Mouse (Mus musculus) MEL (cell line): Measurements from ENCODE around the gene Plekhg1. TPM values are rescaled to one million over a fixed set of nuclear protein-coding genes. Genes with fewer than 3 reads are reported as not detected.

Source experiments
- DNase-seq: peaks from one replicate; pipeline ENCODE4 v3.0.0; 2011; ENCODE audit warnings: low read depth, low spot score
- H3K27ac ChIP-seq: 2 replicates; pipeline ENCODE4 v1.5.1; 2012; ENCODE audit warnings: low read depth, mild to moderate bottlenecking, control low read depth, low read length, moderate library complexity; ENCODE audit not compliant: control insufficient read depth
- H3K27me3 ChIP-seq, 2 experiments: fragments of 150-350 bp in 1 of 2; sonication (generic) in 1 of 2; 2 replicates each; pipeline ENCODE4 v1.6.1; 2012; ENCODE audit warnings: low read length in 2 of 2, mild to moderate bottlenecking in 2 of 2, improper control_type of control experiment in 1 of 2, moderate library complexity in 1 of 2; ENCODE audit not compliant: insufficient read depth in 2 of 2, control insufficient read depth in 1 of 2
- H3K36me3 ChIP-seq, 2 experiments: 2 replicates each; pipeline ENCODE4 v1.6.1; 2012 to 2014; ENCODE audit warnings: low read length in 2 of 2, improper control_type of control experiment in 1 of 2, inconsistent platforms in 1 of 2, mild to moderate bottlenecking in 1 of 2; ENCODE audit not compliant: insufficient read depth in 2 of 2, control insufficient read depth in 1 of 2
- H3K4me1 ChIP-seq, 2 experiments: fragments of 150-350 bp in 1 of 2; sonication (generic) in 1 of 2; 2 replicates each; pipeline ENCODE4 v1.6.1; 2012; ENCODE audit warnings: low read length in 2 of 2, improper control_type of control experiment in 1 of 2, mild to moderate bottlenecking in 1 of 2; ENCODE audit not compliant: insufficient read depth in 2 of 2, control insufficient read depth in 1 of 2
- H3K4me3 ChIP-seq, 2 experiments: fragments of 150-350 bp in 1 of 2; sonication (generic) in 1 of 2; 2 replicates each; pipeline ENCODE4 v1.5.1; 2012; ENCODE audit warnings: low read depth in 2 of 2, low read length in 2 of 2, mild to moderate bottlenecking in 2 of 2, moderate library complexity in 2 of 2, control low read depth in 1 of 2, improper control_type of control experiment in 1 of 2; ENCODE audit not compliant: control insufficient read depth in 1 of 2, insufficient read depth in 1 of 2
- H3K79me2 ChIP-seq: 2 replicates; pipeline ENCODE4 v1.6.1; 2012; ENCODE audit warnings: mild to moderate bottlenecking, low read length, moderate library complexity; ENCODE audit not compliant: control insufficient read depth, poor library complexity, insufficient read depth
- H3K9ac ChIP-seq: 2 replicates; pipeline ENCODE4 v1.6.1; 2012; ENCODE audit warnings: low read depth, mild to moderate bottlenecking, control low read depth, low read length, moderate library complexity; ENCODE audit not compliant: control insufficient read depth, poor library complexity, severe bottlenecking
- H3K9me3 ChIP-seq: fragments of 150-350 bp; sonication (generic); replicated peaks from 2 replicates; pipeline ENCODE4 v1.6.1; 2012; ENCODE audit warnings: mild to moderate bottlenecking, low read length, improper control_type of control experiment, moderate library complexity; ENCODE audit not compliant: insufficient read depth
- CHD2 ChIP-seq: IDR thresholded peaks from 2 replicates; pipeline ENCODE4 v1.6.1; 2011; ENCODE audit warnings: low read length, improper control_type of control experiment
- E2F4 ChIP-seq: IDR thresholded peaks from 2 replicates; pipeline ENCODE4 v1.6.1; 2011; ENCODE audit warnings: low read depth, low read length, improper control_type of control experiment, borderline replicate concordance
- ELF1 ChIP-seq: IDR thresholded peaks from 2 replicates; pipeline ENCODE4 v1.6.1; 2014; ENCODE audit warnings: low read depth, mild to moderate bottlenecking, inconsistent platforms, low read length, improper control_type of control experiment, moderate library complexity
- EP300 ChIP-seq, 2 experiments: IDR thresholded peaks; 2 replicates each; pipeline ENCODE4 v1.6.1; 2011; ENCODE audit warnings: improper control_type of control experiment in 2 of 2, low read length in 2 of 2, low read depth in 1 of 2, mild to moderate bottlenecking in 1 of 2
- ETS1 ChIP-seq: IDR thresholded peaks from 2 replicates; pipeline ENCODE4 v1.6.1; 2012; ENCODE audit warnings: low read depth, mild to moderate bottlenecking, inconsistent platforms, low read length, improper control_type of control experiment, moderate library complexity
- GABPA ChIP-seq: IDR thresholded peaks from 2 replicates; pipeline ENCODE4 v1.6.1; 2012; ENCODE audit warnings: low read depth, mild to moderate bottlenecking, inconsistent platforms, low read length, improper control_type of control experiment, moderate library complexity
- HCFC1 ChIP-seq: IDR thresholded peaks from 2 replicates; pipeline ENCODE4 v1.6.1; 2012; ENCODE audit warnings: low read depth, mild to moderate bottlenecking, inconsistent platforms, low read length, improper control_type of control experiment, moderate library complexity
- KAT2A ChIP-seq: conservative IDR thresholded peaks from 2 replicates; pipeline ENCODE4 v1.6.1; 2012; ENCODE audit warnings: low read depth, low read length, improper control_type of control experiment, inconsistent platforms
- MAFK ChIP-seq: IDR thresholded peaks from 2 replicates; pipeline ENCODE4 v1.6.1; 2011; ENCODE audit warnings: low read depth, mild to moderate bottlenecking, low read length, improper control_type of control experiment, borderline replicate concordance
- MAZ ChIP-seq: IDR thresholded peaks from 2 replicates; pipeline ENCODE4 v1.6.1; 2012; ENCODE audit warnings: low read depth, mild to moderate bottlenecking, inconsistent platforms, low read length, improper control_type of control experiment
- MXI1 ChIP-seq: IDR thresholded peaks from 2 replicates; pipeline ENCODE4 v1.6.1; 2011; ENCODE audit warnings: mild to moderate bottlenecking, low read depth, low read length, improper control_type of control experiment
- MYC ChIP-seq: IDR thresholded peaks from 2 replicates; pipeline ENCODE4 v1.6.1; 2011; ENCODE audit warnings: low read depth, mild to moderate bottlenecking, low read length, improper control_type of control experiment, moderate library complexity
- NELFE ChIP-seq: IDR thresholded peaks from 2 replicates; pipeline ENCODE4 v1.6.1; 2011; ENCODE audit warnings: low read depth, low read length, improper control_type of control experiment
- NRF1 ChIP-seq: IDR thresholded peaks from 2 replicates; pipeline ENCODE4 v1.6.1; 2014; ENCODE audit warnings: low read depth, mild to moderate bottlenecking, inconsistent platforms, low read length, improper control_type of control experiment, moderate library complexity; ENCODE audit not compliant: poor library complexity, insufficient read depth, severe bottlenecking
- POLR2A ChIP-seq, 2 experiments: IDR thresholded peaks; 2 replicates each; pipeline ENCODE4 v1.6.1; 2011 to 2012; ENCODE audit warnings: low read length in 2 of 2, mild to moderate bottlenecking in 2 of 2, control low read depth in 1 of 2, improper control_type of control experiment in 1 of 2, low read depth in 1 of 2, moderate library complexity in 1 of 2; ENCODE audit not compliant: control insufficient read depth in 1 of 2, insufficient read depth in 1 of 2, poor library complexity in 1 of 2
- POLR2AphosphoS2 ChIP-seq: IDR thresholded peaks from 2 replicates; pipeline ENCODE4 v1.6.1; 2011; ENCODE audit warnings: low read length, improper control_type of control experiment
- SMC3 ChIP-seq: IDR thresholded peaks from 2 replicates; pipeline ENCODE4 v1.6.1; 2011; ENCODE audit warnings: low read depth, low read length, improper control_type of control experiment
- UBTF ChIP-seq: IDR thresholded peaks from 2 replicates; pipeline ENCODE4 v1.6.1; 2012; ENCODE audit warnings: low read depth, mild to moderate bottlenecking, inconsistent platforms, low read length, improper control_type of control experiment, moderate library complexity, borderline replicate concordance; ENCODE audit not compliant: insufficient read depth
- USF1 ChIP-seq: IDR thresholded peaks from 2 replicates; pipeline ENCODE4 v1.6.1; 2014; ENCODE audit warnings: low read depth, mild to moderate bottlenecking, inconsistent platforms, low read length, improper control_type of control experiment, moderate library complexity
- USF2 ChIP-seq, 2 experiments: IDR thresholded peaks; 2 replicates each; pipeline ENCODE4 v1.6.1; 2011 to 2012; ENCODE audit warnings: improper control_type of control experiment in 2 of 2, low read length in 2 of 2, borderline replicate concordance in 1 of 2, inconsistent platforms in 1 of 2, low read depth in 1 of 2, mild to moderate bottlenecking in 1 of 2; ENCODE audit not compliant: insufficient read depth in 1 of 2
- ZMIZ1 ChIP-seq: IDR thresholded peaks from 2 replicates; pipeline ENCODE4 v1.6.1; 2012; ENCODE audit warnings: low read depth, mild to moderate bottlenecking, inconsistent platforms, low read length, improper control_type of control experiment, moderate library complexity
- polyA plus RNA-seq, 2 experiments: library from polyadenylated mRNA; stranded (reverse) in 1 of 2; unstranded in 1 of 2; fragments of >175 nt in 1 of 2; fragments of >200 nt in 1 of 2; gene quantifications; 2 replicates each; pipeline versions ENCODE4 v1.2.1 to v1.2.4; 2012; ENCODE audit warnings: low replicate concordance in 2 of 2, low read depth in 1 of 2; ENCODE audit not compliant: insufficient read length in 2 of 2, insufficient read depth in 1 of 2, missing spikeins in 1 of 2
- total RNA-seq: library from RNA; depleted of rRNA; stranded (reverse); fragments of 300-350 nt; gene quantifications from 2 replicates; pipeline ENCODE4 v1.2.3, GENCODE M21; 2012

Gene Plekhg1
- total and polyA plus RNA-seq, 3 experiments: 0.01 TPM; not detected in 2

DNA sequence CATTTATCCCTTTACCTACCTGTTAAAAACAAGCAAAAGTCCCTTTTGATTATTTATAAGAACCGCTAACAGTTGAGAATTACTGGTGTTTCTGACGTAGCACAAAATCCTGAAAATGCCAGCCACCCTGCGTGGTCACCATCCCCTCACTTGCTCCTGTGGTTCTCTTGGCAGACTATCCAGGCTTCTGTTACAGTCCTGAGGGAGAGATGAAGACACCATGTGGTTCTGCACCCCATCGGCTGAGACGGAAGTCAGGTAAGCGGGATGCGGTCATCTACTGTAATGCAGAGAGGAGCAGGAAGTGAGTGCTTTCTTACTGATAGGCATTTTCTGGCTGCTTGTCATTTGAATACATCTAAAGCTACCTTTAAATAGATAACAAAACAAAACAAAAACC, 207.2 kb downstream of the Plekhg1 start:
- no peaks in the 10 kb centered on the region; a peak in 1 of 4 replicates for H3K27me3 ChIP-seq
- DNase-seq: no peak
- no peak overlapping the region for H3K27ac ChIP-seq
- H3K9ac ChIP-seq: no peak overlapping the region
- no peaks in the 10 kb centered on the region for H3K4me1 ChIP-seq
- TF ChIP-seq ETS1 (no peak), MYC (no peak)
- H3K36me3 ChIP-seq: no peaks in the 10 kb centered on the region
- no peaks in the 10 kb centered on the region for H3K9me3 ChIP-seq
- H3K79me2 ChIP-seq: no peaks in the 10 kb centered on the region
- no peak overlapping the region for H3K4me3 ChIP-seq

DNA sequence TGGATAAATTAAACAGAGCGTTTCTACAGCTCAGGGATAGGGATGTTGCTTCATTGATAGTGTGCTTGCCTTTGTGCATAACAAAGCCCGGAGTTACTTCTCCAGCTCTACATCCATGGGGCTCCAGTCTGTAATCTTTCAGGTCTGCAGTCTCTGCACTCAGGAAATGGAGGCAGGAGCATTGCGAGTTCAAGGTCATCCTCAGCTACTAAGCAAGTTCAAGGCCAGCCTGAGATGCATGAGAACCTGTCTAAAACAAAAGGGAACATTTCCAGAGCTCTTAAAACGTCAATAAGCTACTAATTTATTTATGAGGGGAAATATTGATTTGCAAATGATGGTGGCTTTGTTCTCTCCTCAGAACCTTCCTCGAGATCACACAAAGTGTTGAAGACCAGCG, 209.1 kb downstream of the Plekhg1 start:
- no peak for DNase-seq
- Histone ChIP-seq H3K9ac (no peak overlapping the region), H3K79me2 (no peaks in the 10 kb centered on the region), H3K36me3 (no peaks in the 10 kb centered on the region), H3K27me3 (no peaks in the 10 kb centered on the region; a peak in 1 of 4 replicates), H3K4me1 (no peaks in the 10 kb centered on the region), H3K4me3 (no peak overlapping the region), H3K27ac (no peak overlapping the region), H3K9me3 (no peaks in the 10 kb centered on the region)
- no peak for TF ChIP-seq E2F4
- no peak for TF ChIP-seq GABPA
- TF ChIP-seq CHD2: no peak
- no peak for TF ChIP-seq UBTF
- TF ChIP-seq ZMIZ1: no peak
- TF ChIP-seq USF2 (IDR thresholded peaks at IDR 0.05; ENCODE audit: borderline replicate concordance in 1 of 2, insufficient read depth in 1 of 2, low read depth in 1 of 2, low read length in 2 of 2): no peak
- no peak for TF ChIP-seq POLR2A (IDR thresholded peaks at IDR 0.05; ENCODE audit: control insufficient read depth in 1 of 2, insufficient read depth in 1 of 2, low read depth in 1 of 2, low read length in 2 of 2, poor library complexity in 1 of 2)
- TF ChIP-seq EP300 (IDR thresholded peaks at IDR 0.05; ENCODE audit: low read depth in 1 of 2, low read length in 2 of 2): no peak
- TF ChIP-seq MYC: no peak
- no peak for TF ChIP-seq POLR2AphosphoS2
- TF ChIP-seq ELF1: no peak
- TF ChIP-seq MAZ: no peak
- TF ChIP-seq HCFC1: no peak
- TF ChIP-seq SMC3: no peak
- no peak for TF ChIP-seq MXI1
- no peak for TF ChIP-seq NELFE
- TF ChIP-seq NRF1: no peak
- no peak for TF ChIP-seq USF1
- TF ChIP-seq MAFK: no peak
- no peak for TF ChIP-seq KAT2A
